Mouse (Mus musculus) neural tube, embryonic 14.5 days (tissue): ENCODE measurements around the gene Gm49721. TPM values are rescaled to one million over a fixed set of nuclear protein-coding genes. Genes with fewer than 3 reads are reported as not detected.
"Not testable (repeated sequence)": the region's sequence is repeated elsewhere in the genome, so short reads cannot be mapped to it uniquely, and the experiment has no call there.

Source experiments
- ATAC-seq: fragments of 200-750 bp; cut with Nextera tagmentation; 2 replicates; pipeline ENCODE4 v1.8.0; 2017; ENCODE audit warnings: low read depth, mild to moderate bottlenecking, moderate TSS enrichment, moderate library complexity
- H3K27ac ChIP-seq: fragments of 300-500 bp; sonication (generic); 2 replicates; pipeline ENCODE4 v1.5.1; 2014; ENCODE audit warnings: low read depth, mild to moderate bottlenecking, control low read depth, low read length, moderate library complexity, mixed read lengths
- H3K27me3 ChIP-seq: fragments of 300-500 bp; sonication (generic); 2 replicates; pipeline ENCODE4 v1.6.1; 2014; ENCODE audit warnings: low read length; ENCODE audit not compliant: control insufficient read depth, insufficient read depth
- H3K36me3 ChIP-seq: fragments of 300-500 bp; sonication (generic); 2 replicates; pipeline ENCODE4 v1.6.1; 2014; ENCODE audit warnings: low read length, mixed read lengths; ENCODE audit not compliant: control insufficient read depth, insufficient read depth
- H3K4me1 ChIP-seq: fragments of 300-500 bp; sonication (generic); 2 replicates; pipeline ENCODE4 v1.6.1; 2014; ENCODE audit warnings: low read length; ENCODE audit not compliant: control insufficient read depth, insufficient read depth
- H3K4me2 ChIP-seq: fragments of 300-500 bp; sonication (generic); 2 replicates; pipeline ENCODE4 v1.6.1; 2014; ENCODE audit warnings: mild to moderate bottlenecking, low read depth, low read length, control low read depth
- H3K4me3 ChIP-seq: fragments of 300-500 bp; sonication (generic); 2 replicates; pipeline ENCODE4 v1.5.1; 2014; ENCODE audit warnings: low read depth, low read length, control low read depth, mixed read lengths
- H3K9ac ChIP-seq: fragments of 300-500 bp; sonication (generic); replicated peaks from 2 replicates; pipeline ENCODE4 v1.6.1; 2014; ENCODE audit warnings: low read depth, mild to moderate bottlenecking, control low read depth, low read length, mixed read lengths
- H3K9me3 ChIP-seq: fragments of 300-500 bp; sonication (generic); 2 replicates; pipeline ENCODE4 v1.6.1; 2016; ENCODE audit warnings: low read length; ENCODE audit not compliant: control insufficient read depth
- WGBS: fragments of 180-500 bp; shearing (Covaris S2); extraction: QIAGEN DNeasy Blood & Tissue Kit; methylation state at CpG from one replicate; pipeline ENCODE4 v1.1.7; 2014; 5-methylcytosine and 5-hydroxymethylcytosine counted together
- polyA plus RNA-seq: library from polyadenylated mRNA; unstranded; fragments of >200 nt; fragmentation: Nextera tagmentation; extraction: Ambion mirVana; gene quantifications from 2 replicates; pipeline ENCODE4 v1.2.1, GENCODE M21; 2014

Gene Gm49721
- polyA plus RNA-seq, 1 experiment from 2014 or later = not detected

GRCm38 (mm10) chr17:7030622-7031174 is 52.0 kb downstream of the Gm49721 start:
- H3K9ac ChIP-seq, ATAC-seq, H3K9me3 ChIP-seq, H3K36me3 ChIP-seq, H3K4me2 ChIP-seq, H3K27ac ChIP-seq, H3K4me3 ChIP-seq, H3K27me3 ChIP-seq, H3K4me1 ChIP-seq: not testable (repeated sequence)
- 77% methylated on average over 3 of the region's 6 CpGs for WGBS

- ATAC-seq, H3K36me3 ChIP-seq, H3K4me2 ChIP-seq, H3K27ac ChIP-seq, H3K4me1 ChIP-seq, H3K9me3 ChIP-seq, H3K9ac ChIP-seq, H3K4me3 ChIP-seq, H3K27me3 ChIP-seq: not testable (repeated sequence)
- 60% methylated on average over 3 of the region's 17 CpGs for WGBS
Observed at GRCm38 (mm10) chr17:7033192-7034166, 54.8 kb downstream of the Gm49721 start.

- not testable (repeated sequence) for H3K4me2 ChIP-seq, H3K36me3 ChIP-seq, H3K4me1 ChIP-seq, H3K9ac ChIP-seq, H3K27me3 ChIP-seq, H3K9me3 ChIP-seq, ATAC-seq, H3K27ac ChIP-seq, H3K4me3 ChIP-seq
- 40% methylated on average over 2 of the region's 4 CpGs for WGBS
Observed at GRCm38 (mm10) chr17:7068997-7069539, 90.4 kb downstream of the Gm49721 start.

- not testable (repeated sequence) for H3K4me3 ChIP-seq, H3K9ac ChIP-seq, H3K9me3 ChIP-seq, H3K4me1 ChIP-seq, ATAC-seq, H3K27me3 ChIP-seq, H3K4me2 ChIP-seq, H3K36me3 ChIP-seq, H3K27ac ChIP-seq
- WGBS = 63% methylated on average over 5 of the region's 7 CpGs
Observed at GRCm38 (mm10) chr17:7069561-7070240, 91.0 kb downstream of the Gm49721 start.

GRCm38 (mm10) chr17:7074494-7074893 is 95.8 kb downstream of the Gm49721 start:
- peak; percentile 54; the same call in 1 of the 2 replicates for ATAC-seq
- not testable (repeated sequence) for H3K4me1 ChIP-seq, H3K9me3 ChIP-seq, H3K4me3 ChIP-seq, H3K27ac ChIP-seq, H3K27me3 ChIP-seq, H3K4me2 ChIP-seq, H3K9ac ChIP-seq, H3K36me3 ChIP-seq
- 35% methylated on average over 3 of the region's 3 CpGs for WGBS

- 86% methylated on average over 5 of the region's 6 CpGs for whole genome bisulfite sequencing
- H3K36me3 ChIP-seq, H3K4me3 ChIP-seq, H3K9ac ChIP-seq, H3K27ac ChIP-seq, H3K9me3 ChIP-seq, H3K27me3 ChIP-seq, H3K4me2 ChIP-seq, H3K4me1 ChIP-seq, ATAC-seq: not testable (repeated sequence)
Observed at GRCm38 (mm10) chr17:7075519-7075918, 96.8 kb downstream of the Gm49721 start.

GRCm38 (mm10) chr17:7079558-7079957 is 100.9 kb downstream of the Gm49721 start:
- 7% methylated on average over 1 of the region's 4 CpGs for WGBS
- H3K27ac ChIP-seq, H3K4me1 ChIP-seq, H3K4me2 ChIP-seq, H3K9ac ChIP-seq, H3K27me3 ChIP-seq, H3K36me3 ChIP-seq, H3K9me3 ChIP-seq, ATAC-seq, H3K4me3 ChIP-seq: not testable (repeated sequence)

- not testable (repeated sequence) for ATAC-seq, H3K9me3 ChIP-seq, H3K27me3 ChIP-seq, H3K27ac ChIP-seq, H3K9ac ChIP-seq, H3K36me3 ChIP-seq, H3K4me3 ChIP-seq, H3K4me2 ChIP-seq, H3K4me1 ChIP-seq
- no CpG with 5 or more reads among the region's 5 CpGs for WGBS
Observed at GRCm38 (mm10) chr17:7084523-7084922, 105.8 kb downstream of the Gm49721 start.
